Mouse (Mus musculus) retina, adult 2 months (tissue): Measurements from ENCODE around the gene Tead4.
"Not testable (repeated sequence)": the region's sequence is repeated elsewhere in the genome, so short reads cannot be mapped to it uniquely, and the experiment has no call there.

Source experiments
- DNase-seq: peaks from one replicate; pipeline ENCODE4 v3.0.0-alpha.2; 2012; ENCODE audit warnings: low read depth, low spot score

Gene Tead4

DNA sequence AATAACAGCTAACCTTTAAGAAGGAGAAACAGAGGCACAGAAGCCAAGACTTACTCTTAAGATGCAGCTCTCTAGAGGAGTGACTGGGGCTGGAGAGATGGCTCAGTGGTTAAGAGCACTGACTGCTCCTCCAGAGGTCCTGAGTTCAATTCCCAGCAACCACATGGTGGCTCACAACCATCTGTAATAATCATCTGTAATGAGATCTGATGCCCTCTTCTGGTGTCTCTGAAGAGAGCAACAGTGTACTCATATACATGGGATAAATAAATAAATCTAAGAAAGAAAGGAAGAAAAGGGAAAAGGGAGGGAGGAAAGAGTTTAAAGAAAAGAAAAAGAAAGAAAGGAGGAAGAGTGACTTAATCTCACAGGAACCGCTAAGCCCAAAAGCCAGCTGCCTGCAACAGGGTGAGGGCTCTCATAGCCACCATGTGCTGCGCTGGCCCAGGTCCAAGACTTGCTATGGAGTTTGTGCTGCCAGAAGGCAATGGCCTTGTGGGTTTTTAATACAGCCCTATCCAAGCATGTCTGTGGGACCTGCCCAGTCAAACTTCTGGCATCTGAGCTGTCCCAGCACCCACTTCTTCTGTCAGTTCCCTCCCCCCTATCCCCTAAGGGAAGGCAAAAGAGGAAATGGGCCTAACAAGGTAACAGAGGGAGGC, 63.4 kb downstream of the Tead4 start:
- no peak for DNase-seq

DNA sequence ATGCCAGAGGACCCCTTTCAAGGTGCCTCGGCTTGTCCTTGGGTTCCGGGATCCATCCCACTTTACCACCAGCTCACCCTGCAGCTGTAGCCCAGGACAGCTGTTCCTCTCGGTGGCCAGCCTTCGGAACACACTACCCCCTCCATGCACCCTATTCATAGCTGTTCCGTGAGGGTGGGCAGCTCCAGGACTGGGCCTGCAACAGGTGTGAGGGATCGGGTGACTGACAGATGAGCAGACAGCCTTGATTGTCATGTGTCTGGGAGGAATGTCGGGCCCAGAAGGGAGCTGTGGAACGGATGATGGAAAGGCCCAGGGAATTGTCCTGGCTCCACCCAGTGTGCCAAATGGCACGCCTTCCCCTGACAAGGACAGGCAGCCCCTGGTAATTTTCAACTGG, 64.0 kb downstream of the Tead4 start:
- DNase-seq, result no peak

DNA sequence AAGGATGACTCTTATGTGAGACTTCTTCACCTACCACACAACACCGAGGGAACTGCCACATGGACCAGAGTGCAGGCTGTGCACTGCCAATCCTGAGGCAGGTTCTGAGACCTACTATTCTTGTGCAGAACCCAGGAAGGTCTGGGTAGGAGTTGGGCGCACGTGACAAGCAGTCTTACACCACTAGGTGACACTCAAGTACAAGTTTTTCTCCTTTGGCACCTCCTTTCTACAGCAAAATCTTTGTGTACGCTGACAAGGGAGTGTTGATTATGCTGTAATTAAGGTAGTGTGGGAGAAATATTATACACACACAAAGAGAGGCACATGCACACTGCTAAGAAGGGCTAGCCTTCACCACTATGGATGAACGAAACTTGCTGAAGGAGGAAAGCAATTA, 66.4 kb downstream of the Tead4 start:
- no peak for DNase-seq

DNA sequence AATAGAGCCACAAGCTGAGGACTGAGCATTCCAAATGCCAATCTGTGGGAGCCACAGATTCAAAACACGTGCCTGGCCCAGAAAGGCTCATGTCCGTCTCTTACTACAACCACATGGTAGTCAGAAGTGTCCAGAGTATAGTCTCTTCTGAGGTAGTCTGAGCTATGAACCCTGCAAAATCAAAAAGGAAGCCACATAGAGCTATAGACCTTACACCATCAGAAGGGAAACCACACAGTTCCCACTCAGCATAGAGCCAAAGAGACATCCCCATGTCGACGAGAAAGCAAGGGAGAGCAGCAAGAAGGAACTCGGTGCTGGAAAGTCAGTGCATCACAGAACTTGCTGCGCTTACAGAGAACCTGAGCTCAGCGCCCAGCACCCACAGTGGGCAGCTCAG, 68.4 kb downstream of the Tead4 start:
- DNase-seq, result no peak

DNA sequence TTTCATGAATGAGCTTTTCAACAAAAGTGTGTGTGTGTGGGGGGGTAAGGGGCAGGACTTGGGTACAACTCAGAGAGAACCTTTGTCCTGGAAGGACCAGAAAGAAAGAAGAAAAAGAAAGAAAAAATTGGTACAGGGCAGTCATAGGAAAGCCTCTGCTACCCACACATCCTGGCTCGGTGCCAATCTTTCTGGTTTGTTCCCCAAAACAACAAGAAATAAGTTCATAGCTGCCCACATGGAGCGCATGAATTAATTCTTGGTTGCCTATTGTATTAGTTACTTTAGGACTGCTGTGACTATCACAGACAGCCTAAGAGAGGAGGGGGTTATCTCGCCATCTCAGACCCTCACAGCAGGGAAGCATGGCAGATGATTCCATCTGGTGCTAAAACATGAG, 68.9 kb downstream of the Tead4 start:
- DNase-seq, result no peak

DNA sequence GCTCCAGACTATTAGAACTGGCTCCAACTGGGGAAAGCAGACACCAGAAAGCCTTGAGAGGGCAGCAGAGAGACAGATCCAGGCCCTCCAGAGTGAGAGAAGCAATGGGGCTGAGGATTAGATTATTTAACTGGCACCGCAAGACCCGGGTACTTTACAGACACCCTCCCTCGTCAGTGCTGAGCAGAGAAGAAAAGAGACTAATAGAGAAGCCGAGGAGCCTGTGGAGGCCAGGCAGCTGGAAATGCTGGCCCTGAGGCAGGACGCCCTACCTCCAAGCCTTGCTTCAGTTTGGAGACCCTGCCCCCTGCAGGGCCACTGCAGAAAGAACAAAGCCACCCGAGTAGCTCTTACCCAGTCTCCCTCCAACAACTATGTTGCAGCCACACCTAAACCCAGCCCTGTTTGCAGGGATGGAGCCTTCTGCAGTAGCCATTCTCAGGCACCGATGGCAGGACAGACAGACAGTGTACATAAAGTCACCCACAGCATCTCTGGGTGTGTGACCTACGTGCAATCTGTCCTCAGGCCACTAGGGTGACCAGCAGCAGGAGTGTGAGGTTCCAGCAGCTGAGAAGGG, 73.1 kb downstream of the Tead4 start:
- DNase-seq, result no peak

DNA sequence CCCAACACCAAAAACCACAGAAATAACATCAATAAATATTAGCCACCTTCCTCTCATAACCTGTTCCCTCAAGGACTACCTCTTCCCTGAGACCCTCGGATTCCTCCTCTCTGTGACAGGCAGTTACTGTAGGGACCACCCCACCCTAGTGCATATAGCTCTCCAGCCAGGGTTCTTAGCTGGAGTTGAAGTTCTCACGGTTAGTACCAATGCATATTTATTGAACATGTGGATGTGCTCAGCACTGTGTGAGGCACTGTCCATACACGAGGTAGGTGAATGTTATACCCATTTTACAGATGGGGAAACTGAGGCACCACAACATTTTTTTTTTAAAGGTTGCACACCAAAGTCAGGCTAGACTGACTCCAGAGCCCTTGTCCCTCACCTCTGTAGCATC, 73.7 kb downstream of the Tead4 start:
- DNase-seq, result no peak

DNA sequence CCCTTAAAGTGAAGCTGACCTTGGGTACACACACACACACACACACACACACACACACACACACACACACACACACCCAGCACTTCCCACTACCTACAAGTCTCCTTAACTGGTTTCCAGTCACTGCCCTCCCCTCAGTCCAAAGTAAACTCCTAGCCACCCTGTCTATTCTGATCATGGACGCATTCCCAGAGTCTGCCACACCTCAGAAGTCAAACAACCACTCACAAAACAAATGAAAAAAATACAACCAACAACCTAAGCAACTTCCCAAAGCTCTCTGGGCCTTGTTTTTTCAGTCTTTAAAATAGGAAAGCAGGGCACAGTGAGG, 74.8 kb downstream of the Tead4 start:
- no peak for DNase-seq

DNA sequence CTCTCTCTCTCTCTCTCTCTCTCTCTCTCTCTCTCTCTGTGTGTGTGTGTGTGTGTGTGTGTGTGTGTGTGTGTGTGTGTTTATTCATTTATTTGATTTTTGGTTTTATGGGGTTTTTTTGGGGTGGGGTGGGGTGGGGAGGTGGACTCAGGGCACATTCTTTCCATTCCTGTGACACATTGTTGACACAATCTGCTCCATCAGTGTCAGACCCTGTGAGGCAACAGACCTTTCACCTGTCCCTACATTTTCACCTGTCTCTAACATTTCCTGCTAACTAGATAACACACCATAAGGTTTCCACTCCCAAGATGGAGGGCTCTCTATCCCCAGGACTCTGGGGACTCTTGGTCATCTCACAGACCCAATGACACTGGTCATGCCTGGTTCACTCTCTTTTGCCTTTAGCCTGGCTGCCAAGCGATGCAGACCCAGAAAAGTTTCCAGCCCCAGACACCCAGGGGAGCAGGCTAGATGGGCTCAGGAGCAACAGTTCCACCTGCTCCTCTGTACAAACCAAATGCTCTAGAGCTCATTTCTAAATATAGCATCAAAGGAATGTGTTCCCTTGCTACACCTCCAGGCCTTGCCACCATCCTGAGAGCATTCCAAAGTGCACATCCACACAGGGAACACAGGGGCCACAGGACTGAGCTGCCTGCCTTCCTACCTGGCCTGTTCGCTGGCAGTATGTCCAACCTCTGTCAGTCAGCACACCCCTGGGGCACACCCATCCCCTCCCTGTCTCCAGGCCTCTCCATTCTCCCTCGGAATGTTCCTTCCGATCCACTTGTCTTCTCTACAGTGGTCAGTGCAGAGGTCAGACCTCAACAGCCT, 75.4 kb downstream of the Tead4 start:
- DNase-seq, result no peak

DNA sequence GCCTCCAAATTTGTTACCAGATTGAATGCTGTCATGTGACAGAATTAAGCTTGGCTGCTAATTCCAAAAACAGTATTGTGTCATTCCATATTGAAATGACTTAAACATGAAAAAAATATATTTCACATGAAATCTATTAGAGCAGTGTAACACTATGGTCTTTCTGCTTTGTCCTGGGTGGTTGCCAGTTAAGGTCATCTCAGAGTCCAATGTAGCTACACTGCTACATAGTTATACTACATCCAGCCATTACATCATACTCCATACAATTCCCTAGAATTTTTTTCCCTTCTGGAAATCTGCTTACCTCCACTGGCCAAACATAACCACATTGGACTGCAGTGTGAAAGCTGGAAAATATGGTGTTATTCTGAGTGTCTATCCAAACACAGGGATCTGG, 77.5 kb downstream of the Tead4 start:
- DNase-seq, result no peak

DNA sequence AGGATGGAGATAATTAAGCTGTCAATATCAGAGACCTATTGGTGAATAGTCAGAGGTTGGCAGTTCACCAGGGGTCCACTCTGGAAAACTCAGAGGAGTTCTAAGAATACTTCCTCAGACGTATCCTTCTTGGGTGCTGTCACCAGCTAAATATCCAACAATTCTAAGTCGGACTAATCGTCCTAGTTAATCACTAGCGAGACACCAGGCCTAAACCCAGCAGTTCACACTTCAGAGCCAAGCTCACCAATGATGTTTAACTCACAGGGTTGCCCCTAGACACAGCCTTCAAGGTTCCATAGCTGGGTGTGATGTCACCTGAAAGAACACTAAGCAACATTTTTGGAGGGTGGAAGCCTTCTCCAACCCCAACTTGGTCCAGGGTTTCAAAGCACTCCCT, 85.6 kb downstream of the Tead4 start:
- not testable (repeated sequence) for DNase-seq

DNA sequence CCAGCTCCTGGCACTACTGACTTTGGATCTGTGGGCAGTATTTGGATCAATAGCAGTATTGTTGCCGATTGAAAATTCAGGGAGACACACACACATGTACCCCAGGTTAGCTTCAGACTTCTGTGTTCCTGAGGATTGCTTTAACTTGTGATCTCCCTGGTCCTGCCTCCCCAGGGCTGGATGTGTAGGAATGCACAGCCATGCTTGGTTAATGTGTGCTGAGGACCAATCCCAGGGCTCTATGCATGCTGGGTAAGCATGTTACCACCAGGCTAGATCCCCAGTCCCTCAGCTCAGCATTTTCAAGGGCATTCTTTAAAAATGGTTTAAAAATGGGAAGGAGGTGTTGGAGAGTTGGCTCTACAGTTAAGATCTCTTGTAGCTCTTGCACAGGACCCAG, 91.4 kb downstream of the Tead4 start:
- DNase-seq, result not testable (repeated sequence)

DNA sequence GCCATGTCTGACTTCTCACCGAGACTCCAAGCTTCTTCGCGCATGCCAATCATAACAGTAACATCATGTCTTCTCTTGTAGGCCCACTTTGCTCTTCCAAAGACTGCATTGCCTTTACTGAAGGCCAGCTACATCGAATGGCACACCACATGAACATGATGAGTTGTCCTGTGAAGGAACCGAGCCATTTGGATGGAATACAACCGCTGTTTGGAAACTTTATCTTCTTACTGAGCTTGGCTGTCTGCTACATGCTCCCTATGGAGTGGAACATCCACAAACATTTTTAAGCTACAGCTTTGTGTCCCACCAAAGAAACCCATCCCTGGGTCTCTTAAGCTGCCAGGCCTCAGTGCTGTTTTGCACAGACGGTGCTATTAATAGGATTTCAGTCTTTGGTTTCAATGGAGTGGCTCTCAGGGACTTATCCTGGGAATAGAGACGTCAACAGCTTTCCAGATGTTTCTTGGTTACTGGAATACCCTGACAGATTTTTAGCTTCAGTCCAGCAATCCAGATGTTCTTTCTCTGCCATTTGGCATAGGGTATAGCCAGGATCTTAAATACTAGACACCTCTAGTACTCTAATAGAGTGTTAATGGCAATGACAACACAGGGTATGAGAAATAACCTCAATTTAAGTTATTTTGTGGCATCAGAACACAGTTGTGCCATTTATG, 92.0 kb downstream of the Tead4 start:
- no peak for DNase-seq

DNA sequence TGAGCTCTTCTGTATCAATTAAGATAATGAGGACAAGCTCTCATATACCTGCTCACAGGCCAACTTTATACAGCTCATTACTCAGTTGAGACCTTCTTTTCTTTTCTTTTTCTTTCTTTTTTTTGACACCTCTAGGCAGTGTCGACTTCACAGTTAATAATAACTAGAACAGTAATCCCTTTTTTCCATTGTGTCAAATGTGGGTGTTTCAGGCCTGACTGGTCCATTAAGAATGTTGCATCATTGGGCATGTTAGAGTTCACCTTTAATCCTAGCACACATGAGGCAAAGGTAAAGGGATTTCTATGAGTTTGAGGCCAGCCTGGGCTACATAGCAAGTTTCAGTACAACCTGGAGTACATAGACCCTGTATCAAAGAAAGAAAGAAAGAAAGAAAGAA, 97.1 kb downstream of the Tead4 start:
- no peak for DNase-seq

DNA sequence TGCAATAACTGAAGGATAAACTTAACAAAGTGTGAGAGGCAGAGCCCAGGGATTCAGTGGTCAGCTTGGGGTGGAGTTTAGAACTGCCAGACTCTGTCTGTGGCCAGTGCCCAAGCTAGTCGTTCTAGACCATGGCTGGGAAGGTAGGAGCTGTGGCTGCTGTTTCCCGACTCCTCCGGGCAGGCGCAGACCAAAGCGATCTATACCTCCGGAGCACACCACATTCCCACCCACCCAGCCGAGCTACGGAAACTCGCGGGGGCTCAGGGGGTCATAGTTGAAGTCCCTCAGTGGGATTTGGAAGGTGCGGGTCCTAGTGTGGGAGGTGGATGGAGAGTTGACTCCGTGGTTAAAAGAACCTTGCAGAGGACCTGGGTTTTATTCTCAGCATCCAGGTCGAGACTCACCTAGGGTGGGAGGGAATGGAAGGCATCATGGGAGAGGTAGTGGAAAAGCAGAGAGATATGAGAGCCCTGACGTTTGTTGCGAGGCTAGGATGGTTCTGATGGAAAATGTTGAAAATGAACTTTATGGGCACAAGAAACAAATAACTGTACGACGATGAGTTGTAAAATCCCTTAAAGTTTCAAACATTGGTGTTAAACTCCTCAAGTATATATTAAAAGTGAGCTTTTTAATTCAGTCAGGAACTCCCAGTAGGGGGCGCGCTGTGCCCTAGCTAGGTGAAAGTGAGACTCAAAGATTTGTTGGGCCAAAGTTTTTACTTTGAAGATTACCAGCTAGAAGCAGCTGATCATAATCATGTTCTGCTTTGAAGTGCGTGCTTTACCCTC, 99.6 kb downstream of the Tead4 start:
- DNase-seq, result no peak

DNA sequence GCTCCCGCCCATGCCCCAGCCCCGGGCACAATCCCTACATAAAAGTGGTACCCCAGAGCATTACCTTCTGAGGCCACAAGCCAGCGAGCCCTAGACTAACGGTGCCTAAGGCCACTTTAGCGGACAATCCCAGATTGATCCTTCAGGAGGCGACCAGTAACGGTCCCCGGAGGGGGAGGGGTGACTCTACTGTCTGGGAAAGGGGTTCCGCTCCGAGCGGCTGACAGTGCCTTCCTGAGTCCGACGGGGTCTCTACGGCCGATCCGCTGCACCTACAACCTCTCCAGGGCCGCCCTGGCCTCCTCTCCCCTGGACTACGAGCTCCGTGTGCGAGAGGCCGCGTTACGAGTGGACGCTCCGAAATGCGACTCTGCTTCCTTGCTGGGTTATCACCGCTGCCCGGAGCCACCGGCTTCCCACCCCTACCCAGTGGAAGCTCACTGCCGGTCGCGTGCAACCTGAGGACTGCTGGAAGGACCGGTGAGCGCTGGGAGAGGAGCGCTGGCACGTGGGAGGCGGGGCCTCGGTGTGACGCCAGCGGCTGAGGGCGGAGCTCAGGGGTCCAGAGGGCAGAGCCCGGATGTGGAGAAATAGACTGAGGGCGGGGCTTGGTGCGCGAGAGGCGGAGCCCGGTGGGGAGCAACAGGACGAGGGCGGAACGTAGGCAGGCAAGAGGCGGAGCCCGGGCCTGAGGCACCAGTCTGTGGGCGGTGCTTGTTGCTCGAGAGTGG, 100.3 kb downstream of the Tead4 start:
- DNase-seq, result peak; percentile 91

DNA sequence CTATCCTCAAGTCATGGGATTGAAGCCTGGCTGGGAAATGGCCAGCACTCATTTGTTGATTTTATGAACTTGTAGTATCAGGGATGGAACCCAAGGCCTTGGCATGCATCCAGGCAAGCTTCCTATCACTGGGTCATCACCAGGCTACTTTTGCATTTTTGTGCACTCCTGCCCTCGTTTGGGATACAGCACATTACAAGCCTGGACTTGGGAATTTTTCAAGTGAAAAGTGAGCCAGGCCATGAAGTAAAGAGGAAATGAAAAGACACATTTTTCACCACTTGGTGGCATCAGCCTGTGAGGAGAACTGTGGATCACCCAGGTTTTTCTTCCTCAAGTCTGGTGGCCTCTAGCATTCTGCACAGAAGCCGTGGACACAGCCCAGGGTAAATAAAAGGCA, 117.1 kb downstream of the Tead4 start:
- no peak for DNase-seq

DNA sequence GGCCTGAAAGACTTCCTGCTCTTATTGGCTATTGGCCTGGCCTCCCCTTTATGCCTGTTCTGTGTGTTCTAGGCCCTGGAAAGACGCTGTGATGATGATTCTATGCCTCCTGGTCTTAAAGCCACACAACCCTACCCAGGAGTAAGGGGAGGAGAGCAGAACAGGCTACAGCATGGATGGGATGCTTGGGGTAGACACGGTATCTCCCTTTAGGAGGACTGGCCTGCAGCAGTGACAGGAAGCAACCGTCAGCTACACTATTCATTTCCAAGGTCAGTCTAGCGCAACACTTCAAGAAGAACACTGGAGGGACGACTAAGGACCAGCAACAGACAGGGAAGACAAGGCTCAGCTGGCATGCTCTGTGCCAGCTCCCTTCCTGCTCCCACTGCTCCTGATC, 119.4 kb downstream of the Tead4 start:
- no peak for DNase-seq

DNA sequence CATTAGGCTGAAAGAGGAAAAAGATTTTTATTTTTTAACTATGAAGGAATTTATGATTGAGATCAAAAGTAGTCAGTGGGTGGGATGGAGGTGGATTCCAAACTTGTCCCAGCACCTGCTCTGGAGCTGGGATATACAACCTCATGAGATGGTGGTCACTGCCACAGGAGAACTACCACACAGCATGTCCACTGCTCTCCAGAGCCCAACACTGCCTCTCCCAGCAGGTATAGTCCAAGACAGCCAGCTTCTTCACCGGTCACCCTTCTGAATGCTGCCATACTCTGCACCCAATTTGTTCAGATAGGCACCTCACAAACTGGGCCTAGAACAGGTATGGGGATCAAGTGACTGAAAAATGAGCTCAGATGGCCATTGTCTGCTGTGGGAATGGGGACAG, 121.0 kb downstream of the Tead4 start:
- no peak for DNase-seq

DNA sequence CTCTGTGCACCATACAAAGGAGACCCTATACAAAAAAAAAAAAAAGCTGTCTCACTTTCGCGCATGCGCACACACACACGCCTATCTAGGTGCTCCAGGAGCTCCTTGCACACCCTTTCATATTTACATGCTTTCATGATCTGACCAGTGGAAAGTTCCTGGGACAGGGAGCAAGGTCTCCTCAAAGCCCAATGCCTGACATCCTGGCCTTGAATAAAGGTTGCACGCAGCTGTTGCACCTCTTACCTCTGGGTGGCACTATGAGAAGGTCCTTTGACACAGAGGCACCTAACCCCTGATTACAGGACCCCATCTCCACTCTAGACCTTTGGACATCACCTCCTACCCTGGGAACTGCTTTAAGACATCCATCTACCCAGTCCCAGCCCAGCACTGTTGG, 121.4 kb downstream of the Tead4 start:
- DNase-seq, result no peak

DNA sequence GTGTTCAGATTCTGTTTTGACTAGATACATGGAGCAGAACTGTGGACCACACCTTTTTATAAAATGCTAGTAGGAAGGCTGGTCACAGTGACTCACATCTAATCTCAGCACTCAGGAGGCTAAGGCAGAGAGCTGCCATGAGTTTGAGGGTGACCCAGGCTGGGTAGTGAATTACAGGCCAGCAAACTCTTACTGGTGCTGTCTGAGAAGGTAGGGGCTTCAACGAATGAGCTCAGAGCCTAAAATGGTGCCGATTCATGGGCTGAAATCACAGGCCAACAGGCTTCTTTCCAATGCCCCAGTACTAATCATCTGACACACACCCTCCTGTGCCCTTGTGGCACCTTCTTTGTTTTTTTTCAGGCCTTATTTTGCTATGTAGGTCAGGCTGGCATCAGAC, 121.9 kb downstream of the Tead4 start:
- no peak for DNase-seq
